Mouse (Mus musculus): ENCODE data around the gene Man2b2. TPM values are rescaled to one million over a fixed set of nuclear protein-coding genes. Genes with fewer than 3 reads are reported as not detected.

The Man2b2 gene
- polyA plus RNA-seq, 1 experiment from 2014 or later = 99.0 TPM

DNA sequence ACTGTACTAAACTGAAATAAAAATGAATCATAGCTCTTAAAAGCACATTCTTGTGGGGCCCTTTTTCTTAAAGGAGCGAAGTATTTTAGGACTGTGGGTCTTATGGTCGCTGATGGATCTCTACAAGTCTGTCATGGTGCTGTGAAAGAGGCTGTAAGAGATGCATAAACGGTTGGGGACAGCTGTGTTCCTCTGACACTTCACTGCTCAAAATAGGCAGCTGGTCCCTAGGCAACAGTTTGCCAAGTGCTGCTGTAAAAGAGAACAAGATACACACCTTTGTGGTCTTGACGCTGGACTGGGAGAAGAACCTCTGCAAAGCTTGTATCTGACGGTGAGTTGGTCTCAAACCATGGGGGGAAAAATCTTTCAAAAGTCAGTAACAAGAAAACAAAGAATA lies 27.1 kb upstream of the Man2b2 start:
- Histone ChIP-seq H3K27me3 (replicated peaks; ENCODE audit: control insufficient read depth, insufficient read depth, low read length) (no peaks in the 10 kb centered on the region), H3K9ac (ENCODE audit: low read depth, low read length) (no peak overlapping the region), H3K4me2 (replicated peaks; ENCODE audit: low read depth) (no peak overlapping the region), H3K4me1 (replicated peaks; ENCODE audit: control insufficient read depth, insufficient read depth, low read length) (no peaks in the 10 kb centered on the region), H3K9me3 (ENCODE audit: control insufficient read depth) (no peaks in the 10 kb centered on the region), H3K36me3 (ENCODE audit: control insufficient read depth, insufficient read depth) (no peaks in the 10 kb centered on the region), H3K27ac (ENCODE audit: low read depth, low read length) (no peak overlapping the region), H3K4me3 (ENCODE audit: low read depth, low read length) (no peak overlapping the region)
- 72% methylated on average over 5 of the region's 5 CpGs for WGBS
- no peak for ATAC-seq
- no peak for TF ChIP-seq CTCF (IDR thresholded peaks at IDR 0.05; ENCODE audit: low read depth)

DNA sequence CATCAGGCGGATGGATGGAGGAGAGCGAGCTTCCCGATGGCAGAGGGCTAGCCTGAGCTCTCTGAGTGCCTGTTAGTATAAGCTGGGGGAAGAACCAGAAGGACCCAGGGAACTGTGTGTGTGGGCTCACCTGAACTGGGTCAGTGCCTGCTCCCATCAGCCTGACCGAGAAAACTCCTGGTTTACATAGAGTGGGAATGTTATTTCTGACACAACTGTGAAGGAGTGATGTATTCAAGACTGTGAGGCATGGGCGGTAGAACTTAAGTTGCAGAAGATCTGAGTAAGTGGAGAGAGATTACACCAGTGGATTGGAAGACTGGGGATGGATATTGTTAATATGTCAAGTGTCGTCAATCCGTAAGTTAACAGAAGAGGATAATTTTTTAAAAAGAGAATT lies 26.1 kb upstream of the Man2b2 start:
- Histone ChIP-seq H3K9ac (ENCODE audit: low read depth, low read length) (no peak overlapping the region), H3K27me3 (replicated peaks; ENCODE audit: control insufficient read depth, insufficient read depth, low read length) (no peaks in the 10 kb centered on the region), H3K27ac (ENCODE audit: low read depth, low read length) (no peak overlapping the region), H3K4me3 (ENCODE audit: low read depth, low read length) (no peak overlapping the region), H3K4me1 (replicated peaks; ENCODE audit: control insufficient read depth, insufficient read depth, low read length) (no peaks in the 10 kb centered on the region), H3K4me2 (replicated peaks; ENCODE audit: low read depth) (no peak overlapping the region), H3K9me3 (ENCODE audit: control insufficient read depth) (no peaks in the 10 kb centered on the region), H3K36me3 (ENCODE audit: control insufficient read depth, insufficient read depth) (no peaks in the 10 kb centered on the region)
- 89% methylated on average over 7 of the region's 7 CpGs for WGBS
- no peak for TF ChIP-seq CTCF (IDR thresholded peaks at IDR 0.05; ENCODE audit: low read depth)
- ATAC-seq = no peak

GRCm38 (mm10) chr5:36855180-36855579 lies 24.7 kb upstream of the Man2b2 start:
- no peaks in the 10 kb centered on the region for H3K27me3 ChIP-seq (replicated peaks; ENCODE audit: control insufficient read depth, insufficient read depth, low read length)
- no peak overlapping the region for H3K4me2 ChIP-seq (replicated peaks; ENCODE audit: low read depth)
- H3K27ac ChIP-seq (ENCODE audit: low read depth, low read length) = no peak overlapping the region
- 80% methylated on average over 3 of the region's 3 CpGs for WGBS
- ATAC-seq = no peak
- no peak for TF ChIP-seq CTCF (IDR thresholded peaks at IDR 0.05; ENCODE audit: low read depth)
- no peaks in the 10 kb centered on the region for H3K9me3 ChIP-seq (ENCODE audit: control insufficient read depth)
- no peak overlapping the region for H3K9ac ChIP-seq (ENCODE audit: low read depth, low read length)
- no peaks in the 10 kb centered on the region for H3K36me3 ChIP-seq (ENCODE audit: control insufficient read depth, insufficient read depth)
- no peak overlapping the region for H3K4me3 ChIP-seq (ENCODE audit: low read depth, low read length)
- H3K4me1 ChIP-seq (replicated peaks; ENCODE audit: control insufficient read depth, insufficient read depth, low read length) = no peaks in the 10 kb centered on the region

DNA sequence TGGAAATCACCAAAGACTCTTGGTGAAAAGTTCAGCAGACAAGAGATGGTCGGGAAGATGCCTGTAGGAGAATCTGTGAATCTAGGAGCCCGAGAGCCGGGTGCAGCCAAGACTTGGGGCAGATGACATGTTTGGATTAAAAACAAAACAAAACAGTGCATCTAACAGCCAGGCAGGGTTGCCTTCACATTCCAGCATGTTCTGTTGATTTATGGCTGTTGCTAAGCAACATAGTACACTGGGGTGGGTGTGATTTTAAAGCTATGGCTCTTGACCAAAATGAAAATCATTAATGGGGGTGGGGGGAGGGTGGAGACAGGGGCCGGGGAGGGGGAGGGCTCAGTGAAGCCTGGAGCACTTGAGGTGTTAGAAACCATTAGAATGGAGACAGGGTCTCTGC lies 21.1 kb upstream of the Man2b2 start:
- H3K27ac ChIP-seq (ENCODE audit: low read depth, low read length) = no peak overlapping the region
- no peak overlapping the region for H3K4me3 ChIP-seq (ENCODE audit: low read depth, low read length)
- 34% methylated on average over 4 of the region's 4 CpGs for WGBS
- no peak for TF ChIP-seq CTCF (IDR thresholded peaks at IDR 0.05; ENCODE audit: low read depth)
- no peak overlapping the region for H3K4me2 ChIP-seq (replicated peaks; ENCODE audit: low read depth)
- H3K4me1 ChIP-seq (replicated peaks; ENCODE audit: control insufficient read depth, insufficient read depth, low read length) = no peaks in the 10 kb centered on the region
- H3K36me3 ChIP-seq (ENCODE audit: control insufficient read depth, insufficient read depth) = no peaks in the 10 kb centered on the region
- no peaks in the 10 kb centered on the region for H3K27me3 ChIP-seq (replicated peaks; ENCODE audit: control insufficient read depth, insufficient read depth, low read length)
- H3K9ac ChIP-seq (ENCODE audit: low read depth, low read length) = no peak overlapping the region
- no peak for ATAC-seq
- no peaks in the 10 kb centered on the region for H3K9me3 ChIP-seq (ENCODE audit: control insufficient read depth)

- 80% methylated on average over 10 of the region's 10 CpGs for WGBS
- no peak overlapping the region for H3K27ac ChIP-seq (ENCODE audit: low read depth, low read length)
Measured at GRCm38 (mm10) chr5:36844490-36844889, 14.0 kb upstream of the Man2b2 start.

DNA sequence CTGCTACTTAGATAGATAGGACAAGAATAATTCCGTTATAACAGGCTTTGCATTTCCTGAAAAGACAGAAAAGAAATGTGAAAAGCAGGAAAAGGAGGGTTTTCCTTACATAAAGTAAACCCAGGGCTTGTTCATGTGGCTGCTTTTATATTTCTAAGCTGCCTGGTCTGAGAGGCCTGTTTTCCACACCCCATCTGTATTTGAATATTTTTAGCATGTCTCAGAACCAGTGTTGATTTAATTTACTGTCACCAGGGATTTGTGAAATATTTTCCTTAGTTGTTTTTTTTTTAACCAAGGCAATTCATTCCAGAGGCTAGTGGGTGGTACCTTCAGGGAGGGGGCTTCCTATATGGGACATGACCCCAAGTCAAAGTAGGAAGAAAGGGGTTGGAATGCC lies 11.2 kb upstream of the Man2b2 start:
- no peak overlapping the region for H3K27ac ChIP-seq (ENCODE audit: low read depth, low read length)
- no peaks in the 10 kb centered on the region for H3K27me3 ChIP-seq (replicated peaks; ENCODE audit: control insufficient read depth, insufficient read depth, low read length)
- no peaks in the 10 kb centered on the region for H3K4me1 ChIP-seq (replicated peaks; ENCODE audit: control insufficient read depth, insufficient read depth, low read length)
- ATAC-seq = no peak
- no peaks in the 10 kb centered on the region for H3K9me3 ChIP-seq (ENCODE audit: control insufficient read depth)
- H3K4me3 ChIP-seq (ENCODE audit: low read depth, low read length) = no peak overlapping the region
- 63% methylated on average over 1 of the region's 1 CpGs for WGBS
- TF ChIP-seq CTCF (IDR thresholded peaks at IDR 0.05; ENCODE audit: low read depth) = no peak
- no peak overlapping the region for H3K9ac ChIP-seq (ENCODE audit: low read depth, low read length)
- H3K4me2 ChIP-seq (replicated peaks; ENCODE audit: low read depth) = no peak overlapping the region
- H3K36me3 ChIP-seq (ENCODE audit: control insufficient read depth, insufficient read depth) = no peaks in the 10 kb centered on the region

More at GRCm38 (mm10) chr5:36844490-36844889, 14.0 kb upstream of the Man2b2 start:
- Histone ChIP-seq H3K4me1 (replicated peaks; ENCODE audit: control insufficient read depth, insufficient read depth, low read length) (no peaks in the 10 kb centered on the region), H3K36me3 (ENCODE audit: control insufficient read depth, insufficient read depth) (no peaks in the 10 kb centered on the region), H3K9ac (ENCODE audit: low read depth, low read length) (no peak overlapping the region), H3K9me3 (ENCODE audit: control insufficient read depth) (no peaks in the 10 kb centered on the region), H3K4me2 (replicated peaks; ENCODE audit: low read depth) (no peak overlapping the region), H3K27me3 (replicated peaks; ENCODE audit: control insufficient read depth, insufficient read depth, low read length) (no peaks in the 10 kb centered on the region), H3K4me3 (ENCODE audit: low read depth, low read length) (no peak overlapping the region)
- no peak for ATAC-seq
- no peak for TF ChIP-seq CTCF (IDR thresholded peaks at IDR 0.05; ENCODE audit: low read depth)

GRCm38 (mm10) chr5:36840092-36840491 lies 9.6 kb upstream of the Man2b2 start:
- Histone ChIP-seq H3K9me3 (ENCODE audit: control insufficient read depth) (no peaks in the 10 kb centered on the region), H3K36me3 (ENCODE audit: control insufficient read depth, insufficient read depth) (no peaks in the 10 kb centered on the region), H3K27ac (ENCODE audit: low read depth, low read length) (no peak overlapping the region), H3K4me3 (ENCODE audit: low read depth, low read length) (no peak overlapping the region), H3K4me2 (replicated peaks; ENCODE audit: low read depth) (no peak overlapping the region), H3K27me3 (replicated peaks; ENCODE audit: control insufficient read depth, insufficient read depth, low read length) (no peaks in the 10 kb centered on the region), H3K9ac (ENCODE audit: low read depth, low read length) (no peak overlapping the region), H3K4me1 (replicated peaks; ENCODE audit: control insufficient read depth, insufficient read depth, low read length) (no peaks in the 10 kb centered on the region)
- ATAC-seq = no peak
- TF ChIP-seq CTCF (IDR thresholded peaks at IDR 0.05; ENCODE audit: low read depth) = no peak
- 76% methylated on average over 7 of the region's 7 CpGs for WGBS
